Mouse (Mus musculus) ES-E14 (cell line): ENCODE measurements around the gene Vsig10. TPM values are rescaled to one million over a fixed set of nuclear protein-coding genes. Genes with fewer than 3 reads are reported as not detected.

ENCODE experiments used
- DNase-seq: peaks from one replicate; pipeline ENCODE4 v3.0.0-alpha.2; 2013; ENCODE audit warnings: low read depth, low spot score
- H3K27ac ChIP-seq: 2 replicates; pipeline ENCODE4 v1.5.1; 2012; ENCODE audit warnings: low read depth, mild to moderate bottlenecking, low read length, moderate library complexity, mixed read lengths; ENCODE audit not compliant: poor library complexity, insufficient read depth, severe bottlenecking
- H3K36me3 ChIP-seq: 2 replicates; pipeline ENCODE4 v1.6.1; 2012; ENCODE audit warnings: mild to moderate bottlenecking, low read length, moderate library complexity, mixed read lengths; ENCODE audit not compliant: control insufficient read depth, poor library complexity, insufficient read depth, severe bottlenecking
- H3K4me1 ChIP-seq, 2 experiments: fragments of 150-350 bp in 1 of 2; sonication (generic) in 1 of 2; 2 replicates each; pipeline ENCODE4 v1.6.1; 2012; ENCODE audit warnings: low read length in 2 of 2, mild to moderate bottlenecking in 1 of 2, mixed read lengths in 1 of 2; ENCODE audit not compliant: control insufficient read depth in 2 of 2, insufficient read depth in 2 of 2, poor library complexity in 1 of 2
- H3K4me3 ChIP-seq, 2 experiments: fragments of 150-350 bp in 1 of 2; sonication (generic) in 1 of 2; 2 replicates each; pipeline ENCODE4 v1.5.1; 2012; ENCODE audit warnings: low read length in 2 of 2, low read depth in 1 of 2, mild to moderate bottlenecking in 1 of 2, mixed read lengths in 1 of 2; ENCODE audit not compliant: insufficient read depth in 1 of 2, poor library complexity in 1 of 2, severe bottlenecking in 1 of 2
- H3K9ac ChIP-seq: 2 replicates; pipeline ENCODE4 v1.6.1; 2012; ENCODE audit warnings: low read depth, mild to moderate bottlenecking, low read length, mixed read lengths; ENCODE audit not compliant: poor library complexity, insufficient read depth, severe bottlenecking
- H3K9me3 ChIP-seq: fragments of 150-350 bp; sonication (generic); 2 replicates; pipeline ENCODE4 v1.6.1; 2012; ENCODE audit warnings: low read depth, mild to moderate bottlenecking, low read length; ENCODE audit not compliant: control insufficient read depth, insufficient read depth
- CHD2 ChIP-seq: IDR thresholded peaks from 2 replicates; pipeline ENCODE4 v1.6.1; 2014; ENCODE audit warnings: mild to moderate bottlenecking, low read depth, low read length, inconsistent platforms
- HCFC1 ChIP-seq: IDR thresholded peaks from 2 replicates; pipeline ENCODE4 v1.6.1; 2012; ENCODE audit warnings: low read length, inconsistent platforms, borderline replicate concordance; ENCODE audit not compliant: insufficient read depth
- MAFK ChIP-seq: IDR thresholded peaks from 2 replicates; pipeline ENCODE4 v1.6.1; 2014; ENCODE audit warnings: mild to moderate bottlenecking, low read depth, low read length, inconsistent platforms; ENCODE audit not compliant: insufficient read depth
- ZC3H11A ChIP-seq: IDR thresholded peaks from 2 replicates; pipeline ENCODE4 v1.6.1; 2012; ENCODE audit warnings: low read depth, mild to moderate bottlenecking, inconsistent platforms, low read length, borderline replicate concordance
- ZNF384 ChIP-seq: IDR thresholded peaks from 2 replicates; pipeline ENCODE4 v1.6.1; 2012; ENCODE audit warnings: low read depth, low read length, inconsistent platforms
- in situ Hi-C, 2 experiments: fragments of 600-800 bp; cut with MboI; formaldehyde crosslinking; loops; one replicate each; pipeline ENCODE4 v1.15.1; 2025; ENCODE audit warnings: low sequenced_read_pairs in 2 of 2, inconsistent platforms in 1 of 2; ENCODE audit not compliant: unreplicated experiment in 2 of 2
- total RNA-seq: library from RNA; depleted of rRNA; stranded (reverse); fragments of 300-350 nt; gene quantifications from 2 replicates; pipeline ENCODE4 v1.2.3, GENCODE M21; 2012

The Vsig10 gene
- total RNA-seq, 1 experiment: 11.7 TPM

DNA sequence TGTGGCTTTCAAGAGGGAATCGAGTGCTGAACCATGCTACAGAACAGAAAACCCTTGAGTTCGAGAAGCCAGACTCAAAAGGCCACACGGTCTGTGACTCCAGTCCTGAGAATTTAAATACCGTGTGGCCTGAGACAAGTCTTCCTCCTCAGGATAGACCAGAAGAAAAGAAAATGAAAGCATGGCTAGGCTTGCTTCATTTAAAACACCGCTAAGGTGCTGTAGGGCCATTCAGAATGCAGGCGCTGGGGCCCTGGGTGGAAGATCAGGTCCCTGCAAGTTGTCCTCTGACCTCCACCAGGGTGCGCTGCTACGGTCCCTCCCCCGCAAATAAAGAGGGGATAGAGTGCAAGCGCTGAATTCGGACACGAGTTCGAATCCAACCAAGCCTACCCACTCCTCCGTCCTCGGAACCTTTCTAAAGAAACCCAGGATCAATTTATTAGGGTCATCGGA, 69.4 kb downstream of the Vsig10 start:
- TF ChIP-seq ZC3H11A (0 out of 2 replicates have a peak, but pooled peaks have one; percentile 7), CHD2 (no peak), MAFK (no peak)
- in situ Hi-C loops: no loop called here
- Histone ChIP-seq H3K4me1 (peaks cover 9 to 12% of the 10 kb centered on the region in 2 experiments), H3K36me3 (peaks cover 40% of the 10 kb centered on the region), H3K27ac (peak overlapping the region; percentile 71), H3K9me3 (peaks cover 2% of the 10 kb centered on the region; the same call in 1 of the 2 replicates), H3K4me3 (peak overlapping the region; percentile 82 to 89), H3K9ac (peak overlapping the region; percentile 94)
- no peak for DNase-seq

DNA sequence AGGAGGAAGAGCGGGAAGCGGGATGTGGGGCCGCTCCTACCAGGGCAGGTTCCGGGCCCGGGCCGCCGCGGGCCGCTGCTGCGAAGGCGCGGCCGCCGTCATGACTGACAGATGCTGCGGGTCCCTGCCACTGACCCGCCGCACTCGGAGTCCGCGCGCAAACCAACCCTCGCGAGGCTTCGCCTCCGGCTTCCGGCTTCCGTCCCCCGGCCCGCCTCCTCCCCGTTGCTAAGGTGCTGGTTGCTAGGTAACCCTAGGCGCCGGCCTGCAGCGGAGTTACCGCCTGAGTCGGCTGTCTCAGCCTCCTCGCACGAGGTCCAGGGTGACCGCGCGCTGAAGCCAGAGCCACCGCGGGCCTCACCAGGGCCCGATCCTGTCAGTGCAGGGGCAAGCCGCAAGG, 70.0 kb downstream of the Vsig10 start, which contains the start of gene Rfc5:
Gene Rfc5 (minus strand): TSS at position 171 of the 400 bp plus-strand sequence.
- H3K36me3 ChIP-seq: peaks cover 35% of the 10 kb centered on the region
- TF ChIP-seq MAFK (no peak), ZNF384 (no peak), ZC3H11A (no peak), CHD2 (peak; percentile 88)
- in situ Hi-C loops: no loop called here
- peak within 1 kb of the TSS; percentile 71 for H3K27ac ChIP-seq
- H3K9me3 ChIP-seq: peaks cover 2% of the 10 kb centered on the region; the same call in 1 of the 2 replicates
- H3K9ac ChIP-seq: peak within 1 kb of the TSS; percentile 94
- peaks cover 9 to 12% of the 10 kb centered on the region in 2 experiments for H3K4me1 ChIP-seq
- H3K4me3 ChIP-seq: peak within 1 kb of the TSS; percentile 82 to 89
- DNase-seq: peak; percentile 95

DNA sequence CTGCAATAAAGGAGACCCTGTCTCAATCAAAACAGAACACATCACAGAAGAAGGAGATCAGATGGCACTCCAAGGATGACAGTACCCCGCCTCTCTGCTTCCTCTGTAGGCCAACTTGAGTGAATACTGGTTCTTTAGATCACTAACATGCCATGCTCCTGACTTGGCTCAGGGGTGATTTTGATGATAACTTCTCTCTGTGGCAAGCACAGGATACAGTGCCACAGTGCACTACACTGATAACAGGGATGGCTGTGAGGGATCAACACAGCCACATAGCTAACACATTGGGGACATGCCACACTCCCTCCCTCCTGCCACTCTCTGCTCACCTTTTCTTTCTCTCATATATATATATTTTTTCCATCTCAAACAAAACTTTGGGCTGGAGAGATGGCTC, 72.0 kb downstream of the Vsig10 start:
- Histone ChIP-seq H3K9ac (no peak overlapping the region), H3K27ac (no peak overlapping the region), H3K4me1 (peaks cover 8 to 12% of the 10 kb centered on the region in 2 experiments), H3K9me3 (peaks cover 9% of the 10 kb centered on the region), H3K4me3 (no peak overlapping the region), H3K36me3 (peaks cover 16% of the 10 kb centered on the region)
- no peak for DNase-seq
- TF ChIP-seq ZNF384 (no peak), CHD2 (no peak)
- in situ Hi-C loops: no loop called here

DNA sequence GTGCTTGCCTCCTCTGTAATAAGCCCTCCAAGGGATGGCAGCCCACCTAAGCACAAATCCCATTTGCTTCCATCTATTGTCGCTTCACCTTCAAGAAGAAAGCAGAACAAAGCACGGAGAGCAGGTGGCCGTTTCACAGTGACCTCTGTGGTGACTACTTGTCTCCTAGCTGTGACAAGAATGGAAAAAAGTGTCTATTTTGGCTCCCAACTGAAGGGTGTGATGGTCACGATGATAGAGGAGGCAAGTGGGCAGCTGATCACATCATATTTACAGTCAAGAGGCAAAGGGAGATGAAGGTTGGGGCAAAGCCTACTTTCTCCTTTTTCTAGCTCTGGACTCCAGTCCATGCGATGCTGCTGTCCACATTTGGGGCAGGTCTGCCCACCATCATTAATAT, 77.0 kb downstream of the Vsig10 start:
- H3K36me3 ChIP-seq: peaks cover 2% of the 10 kb centered on the region; the same call in 1 of the 2 replicates
- no peak for DNase-seq
- peaks cover 9% of the 10 kb centered on the region for H3K9me3 ChIP-seq
- H3K4me1 ChIP-seq: peaks cover 0 to 15% of the 10 kb centered on the region in 2 experiments; a peak in 3 of 4 replicates
- no peak for TF ChIP-seq MAFK
- TF ChIP-seq ZNF384: no peak
- H3K4me3 ChIP-seq: no peak overlapping the region
- peak overlapping the region; percentile 49 for H3K9ac ChIP-seq
- peak overlapping the region; percentile 99 for H3K27ac ChIP-seq
- in situ Hi-C loops: no loop called here

DNA sequence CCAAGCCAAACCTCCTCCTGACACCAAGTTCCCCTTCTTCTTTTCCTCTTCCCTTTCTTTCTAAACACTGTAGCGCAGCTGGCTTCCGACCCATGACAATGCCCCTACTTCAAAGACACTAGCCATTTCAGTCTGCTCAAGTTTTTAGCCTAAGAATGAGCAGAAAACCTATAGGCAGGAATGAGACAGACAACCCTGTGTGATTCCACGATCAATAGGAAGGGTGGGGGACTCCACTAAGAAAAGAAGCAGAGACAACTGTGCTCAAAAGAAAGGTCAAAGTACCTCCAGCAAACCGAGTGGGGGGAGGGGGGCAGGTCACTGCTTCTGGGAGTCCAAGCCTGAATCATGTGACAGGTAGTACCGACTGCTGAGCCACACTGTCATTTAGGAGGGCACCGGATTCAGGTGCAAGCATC, 77.7 kb downstream of the Vsig10 start:
- Histone ChIP-seq H3K9ac (no peak overlapping the region; the same call in 1 of the 2 replicates), H3K4me3 (peak overlapping the region in 1 of 2 experiments; percentile 42; a peak in 1 of 4 replicates), H3K9me3 (peaks cover 8% of the 10 kb centered on the region), H3K27ac (peak overlapping the region; percentile 99), H3K4me1 (peaks cover 0 to 16% of the 10 kb centered on the region in 2 experiments), H3K36me3 (peaks cover 2% of the 10 kb centered on the region; the same call in 1 of the 2 replicates)
- DNase-seq: peak; percentile 95
- TF ChIP-seq CHD2 (peak; percentile 66; the same call in 1 of the 2 replicates), HCFC1 (no peak)
- in situ Hi-C loops: no loop called here
